Mouse (Mus musculus) stomach, postnatal 0 days (tissue): ENCODE results near the gene Pakap. TPM values are rescaled to one million over a fixed set of nuclear protein-coding genes. Genes with fewer than 3 reads are reported as not detected.
A peak's percentile ranks its signal among the peaks of the same experiment; 100 is the strongest.

Source experiments
- ATAC-seq: fragments of 200-750 bp; cut with Nextera tagmentation; 2 replicates; pipeline ENCODE4 v1.8.0; 2017; ENCODE audit not compliant: low FRiP score, low TSS enrichment
- DNase-seq: peaks from one replicate; pipeline ENCODE4 v3.0.0-alpha.2; 2016; ENCODE audit warnings: low spot score
- H3K27ac ChIP-seq: fragments of 300-500 bp; sonication (generic); replicated peaks from 2 replicates; pipeline ENCODE4 v1.5.1; 2014; ENCODE audit warnings: mild to moderate bottlenecking, control low read depth
- H3K27me3 ChIP-seq: fragments of 300-500 bp; sonication (generic); 2 replicates; pipeline ENCODE4 v1.6.1; 2014; ENCODE audit warnings: low read length; ENCODE audit not compliant: control insufficient read depth, insufficient read depth
- H3K36me3 ChIP-seq: fragments of 300-500 bp; sonication (generic); 2 replicates; pipeline ENCODE4 v1.6.1; 2014; ENCODE audit warnings: low read length, mixed read lengths; ENCODE audit not compliant: control insufficient read depth, insufficient read depth
- H3K4me1 ChIP-seq: fragments of 300-500 bp; sonication (generic); replicated peaks from 2 replicates; pipeline ENCODE4 v1.6.1; 2014; ENCODE audit warnings: antibody characterized with exemption; ENCODE audit not compliant: control insufficient read depth, insufficient read depth
- H3K4me2 ChIP-seq: fragments of 300-500 bp; sonication (generic); replicated peaks from 2 replicates; pipeline ENCODE4 v1.6.1; 2014; ENCODE audit warnings: low read depth, mild to moderate bottlenecking, control low read depth, moderate library complexity
- H3K4me3 ChIP-seq: fragments of 300-500 bp; sonication (generic); 2 replicates; pipeline ENCODE4 v1.5.1; 2014; ENCODE audit warnings: low read depth, low read length, control low read depth
- H3K9ac ChIP-seq: fragments of 300-500 bp; sonication (generic); 2 replicates; pipeline ENCODE4 v1.6.1; 2014; ENCODE audit warnings: mild to moderate bottlenecking, low read length, control low read depth, mixed read lengths
- H3K9me3 ChIP-seq: fragments of 300-500 bp; sonication (generic); 2 replicates; pipeline ENCODE4 v1.6.1; 2016; ENCODE audit warnings: low read length; ENCODE audit not compliant: control insufficient read depth
- CTCF ChIP-seq: IDR thresholded peaks from 2 replicates; pipeline ENCODE4 v1.5.1; 2016; ENCODE audit warnings: antibody characterized with exemption, low read depth, mild to moderate bottlenecking, moderate library complexity
- EP300 ChIP-seq: optimal IDR thresholded peaks from 2 replicates; pipeline ENCODE3; 2016; ENCODE audit warnings: antibody characterized with exemption
- WGBS: fragments of 180-500 bp; shearing (Covaris S2); extraction: QIAGEN DNeasy Blood & Tissue Kit; methylation state at CpG from one replicate; pipeline ENCODE4 v1.1.7; 2014; 5-methylcytosine and 5-hydroxymethylcytosine counted together
- polyA plus RNA-seq: library from polyadenylated mRNA; unstranded; fragments of >200 nt; fragmentation: Nextera tagmentation; extraction: Ambion mirVana; gene quantifications from 2 replicates; pipeline ENCODE4 v1.2.1, GENCODE M21; 2015

Pakap gene
- polyA plus RNA-seq, 1 experiment from 2014 or later = 12.2 TPM

GRCm38 (mm10) chr4:57634956-57635355 lies 67.0 kb downstream of the Pakap start:
- Histone ChIP-seq H3K9ac (no peak overlapping the region), H3K4me2 (no peak overlapping the region), H3K27ac (no peak overlapping the region), H3K9me3 (no peaks in the 10 kb centered on the region), H3K4me1 (0 out of 2 replicates have a peak, but pooled peaks cover 2% of the 10 kb centered on the region), H3K4me3 (no peak overlapping the region), H3K27me3 (no peaks in the 10 kb centered on the region), H3K36me3 (no peaks in the 10 kb centered on the region)
- no peak for DNase-seq
- 54% methylated on average over 1 of the region's 1 CpGs for WGBS
- TF ChIP-seq CTCF (no peak), EP300 (no peak)
- ATAC-seq = no peak

DNA sequence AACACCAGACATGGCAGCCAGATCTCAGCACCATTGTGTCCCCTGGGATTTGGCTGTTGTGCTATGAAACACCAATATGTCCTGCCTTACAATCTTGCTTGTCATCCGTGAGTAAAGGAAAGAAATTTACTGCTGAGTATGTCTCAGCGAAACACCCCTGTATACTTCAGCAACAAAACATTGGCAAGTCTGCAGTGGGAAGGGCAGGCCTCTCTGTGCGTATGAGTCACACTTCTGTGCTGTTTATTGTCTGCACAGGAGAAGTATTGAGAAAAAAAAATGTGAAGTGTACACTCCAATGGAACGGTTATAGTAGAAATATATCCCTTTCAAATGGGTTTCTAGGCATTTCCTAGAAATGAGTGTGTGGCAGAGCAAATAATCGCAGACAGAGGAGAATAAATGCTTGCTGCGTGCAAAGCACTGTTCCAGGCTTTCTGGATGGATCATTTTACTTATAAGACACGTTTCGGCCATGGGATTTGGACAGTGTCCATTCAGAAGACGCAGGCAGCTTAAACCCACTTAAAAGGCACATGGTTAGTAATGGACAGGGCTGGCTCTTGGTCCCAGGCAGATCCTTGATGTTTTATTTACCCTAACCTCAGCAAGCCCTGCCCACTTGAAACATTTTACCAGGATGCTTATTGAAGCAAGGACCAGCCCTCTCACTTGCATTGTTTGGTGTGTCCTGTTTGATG lies 69.0 kb downstream of the Pakap start:
- ATAC-seq (0 out of 2 replicates have a peak, but pooled peaks have one; percentile 53), DNase-seq (no peak)
- Histone ChIP-seq H3K36me3 (no peaks in the 10 kb centered on the region), H3K9ac (no peak overlapping the region), H3K4me2 (peak overlapping the region; percentile 55; the same call in 1 of the 2 replicates), H3K4me1 (0 out of 2 replicates have a peak, but pooled peaks cover 2% of the 10 kb centered on the region), H3K27ac (no peak overlapping the region; the same call in 1 of the 2 replicates), H3K9me3 (no peaks in the 10 kb centered on the region), H3K27me3 (no peaks in the 10 kb centered on the region), H3K4me3 (no peak overlapping the region)
- no peak for TF ChIP-seq EP300
- no peak for TF ChIP-seq CTCF
- WGBS = 26% methylated on average over 9 of the region's 9 CpGs

GRCm38 (mm10) chr4:57637636-57638386 lies 69.8 kb downstream of the Pakap start:
- WGBS = 18% methylated on average over 24 of the region's 24 CpGs
- peak; percentile 56; the same call in 1 of the 2 replicates for ATAC-seq
- no peak overlapping the region; the same call in 1 of the 2 replicates for H3K9ac ChIP-seq

GRCm38 (mm10) chr4:57638941-57639340 lies 71.0 kb downstream of the Pakap start:
- H3K4me2 ChIP-seq = no peak overlapping the region
- H3K9ac ChIP-seq = no peak overlapping the region
- no peaks in the 10 kb centered on the region for H3K36me3 ChIP-seq
- DNase-seq = no peak
- no peak for TF ChIP-seq CTCF
- no peak overlapping the region for H3K27ac ChIP-seq
- H3K27me3 ChIP-seq = no peaks in the 10 kb centered on the region
- 0 out of 2 replicates have a peak, but pooled peaks cover 2% of the 10 kb centered on the region for H3K4me1 ChIP-seq
- no peak for ATAC-seq
- WGBS = 78% methylated on average over 9 of the region's 9 CpGs
- H3K4me3 ChIP-seq = no peak overlapping the region
- no peaks in the 10 kb centered on the region for H3K9me3 ChIP-seq

More at GRCm38 (mm10) chr4:57637636-57638386, 69.8 kb downstream of the Pakap start:
- Histone ChIP-seq H3K36me3 (no peaks in the 10 kb centered on the region), H3K4me1 (0 out of 2 replicates have a peak, but pooled peaks cover 2% of the 10 kb centered on the region), H3K4me3 (peak overlapping the region; percentile 25), H3K27me3 (no peaks in the 10 kb centered on the region), H3K4me2 (peak overlapping the region; percentile 55), H3K27ac (no peak overlapping the region; the same call in 1 of the 2 replicates), H3K9me3 (no peaks in the 10 kb centered on the region)
- peak; percentile 29 for DNase-seq
- TF ChIP-seq EP300 (no peak), CTCF (no peak)

GRCm38 (mm10) chr4:57640222-57640621 lies 72.2 kb downstream of the Pakap start:
- Histone ChIP-seq H3K27ac (no peak overlapping the region), H3K9ac (no peak overlapping the region), H3K4me1 (0 out of 2 replicates have a peak, but pooled peaks cover 2% of the 10 kb centered on the region), H3K9me3 (no peaks in the 10 kb centered on the region), H3K4me2 (peak overlapping the region; percentile 36; the same call in 1 of the 2 replicates), H3K27me3 (no peaks in the 10 kb centered on the region), H3K4me3 (no peak overlapping the region), H3K36me3 (no peaks in the 10 kb centered on the region)
- TF ChIP-seq CTCF = no peak
- TF ChIP-seq EP300 = no peak
- DNase-seq (no peak), ATAC-seq (no peak)
- WGBS = 28% methylated on average over 7 of the region's 7 CpGs
